Mouse (Mus musculus) heart, postnatal 4 days (tissue): ENCODE results near the gene E2f2. TPM values are rescaled to one million over a fixed set of nuclear protein-coding genes. Genes with fewer than 3 reads are reported as not detected.

Experiments used
- DNase-seq: peaks from one replicate; pipeline ENCODE4 v3.0.0; 2021
- total RNA-seq, 2 experiments: library from RNA; stranded (reverse); gene quantifications; 2 replicates each; pipeline ENCODE4 v1.2.3; 2021

The E2f2 gene
- total RNA-seq, 2 experiments from 2014 or later: 5.8 to 9.7 TPM

- DNase-seq: no peak
Measured at GRCm38 (mm10) chr4:136244208-136244607, 72.0 kb downstream of the E2f2 start.

Other genes starting within 250 kb of the E2f2 start
- 10 to 100 TPM; 52.2 to 59.8 TPM for gene Hmgcl, start 225.9 kb upstream of the E2f2 start, total RNA-seq
- 1 to 10 TPM; 7.6 to 9.8 TPM for gene Gale, start 208.7 kb upstream of the E2f2 start, total RNA-seq
- 10 to 100 TPM; 46.3 to 46.9 TPM for gene Lypla2, start 199.8 kb upstream of the E2f2 start, total RNA-seq
- 10 to 100 TPM; 17.1 to 18.3 TPM for gene Pithd1, start 185.1 kb upstream of the E2f2 start, total RNA-seq
- 10 to 100 TPM; 38.4 to 38.5 TPM for gene Eloa, start 150.6 kb upstream of the E2f2 start, total RNA-seq
- 100 to 1,000 TPM; 395 to 405 TPM for gene Rpl11, start 119.0 kb upstream of the E2f2 start, total RNA-seq
- gene Id3, start 28.9 kb upstream of the E2f2 start, total RNA-seq: 10 to 100 TPM; 96.2 to 97.8 TPM
- gene Asap3, start 34.0 kb downstream of the E2f2 start, total RNA-seq: 1 to 10 TPM; 3.3 to 3.7 TPM
- 10 to 100 TPM; 55.2 to 56.7 TPM for gene Tcea3, start 75.3 kb downstream of the E2f2 start, total RNA-seq
- 10 to 100 TPM; 47.0 to 50.1 TPM for gene Zfp46, start 112.3 kb downstream of the E2f2 start, total RNA-seq
- 10 to 100 TPM; 91.9 to 99.3 TPM for gene Hnrnpr, start 138.5 kb downstream of the E2f2 start, total RNA-seq